Mouse (Mus musculus) neural tube, embryonic 10.5 days (tissue): ENCODE results near the gene Antxr2.

Experiments
- DNase-seq: peaks from one replicate; pipeline ENCODE4 v3.0.0-alpha.2; 2017; ENCODE audit warnings: low spot score; ENCODE audit errors: extremely low spot score

Gene Antxr2

GRCm38 (mm10) chr5:98030902-98031641 is at the start of gene Antxr2:
Gene Antxr2 (minus strand): TSS chr5:98031043.
- DNase-seq: peak; percentile 77

- DNase-seq: no peak
Measured at GRCm38 (mm10) chr5:98076612-98077011, 45.8 kb upstream of the Antxr2 start.

- no peak for DNase-seq
Measured at GRCm38 (mm10) chr5:98069191-98069590, 38.3 kb upstream of the Antxr2 start.

DNA sequence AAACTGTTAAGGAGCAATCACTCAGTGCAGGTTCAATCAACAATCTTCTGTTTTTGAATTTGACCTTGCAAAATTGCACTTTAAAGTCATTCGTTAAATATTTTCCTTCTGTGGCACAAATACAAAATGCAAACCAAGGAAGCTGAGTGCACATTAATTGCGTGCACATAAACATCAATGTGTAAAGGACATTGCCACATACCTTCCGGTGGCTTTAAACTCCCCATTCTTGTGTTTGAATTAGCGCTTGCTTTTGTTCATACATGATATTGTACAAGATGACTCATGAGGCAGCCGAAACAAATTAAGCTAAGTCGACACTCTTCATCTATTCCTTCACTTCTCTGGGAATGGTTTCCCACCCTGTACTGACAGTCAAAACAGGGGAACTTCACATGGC is 24.4 kb upstream of the Antxr2 start:
- DNase-seq: no peak

GRCm38 (mm10) chr5:98054834-98055233 is 24.0 kb upstream of the Antxr2 start:
- DNase-seq: no peak

DNA sequence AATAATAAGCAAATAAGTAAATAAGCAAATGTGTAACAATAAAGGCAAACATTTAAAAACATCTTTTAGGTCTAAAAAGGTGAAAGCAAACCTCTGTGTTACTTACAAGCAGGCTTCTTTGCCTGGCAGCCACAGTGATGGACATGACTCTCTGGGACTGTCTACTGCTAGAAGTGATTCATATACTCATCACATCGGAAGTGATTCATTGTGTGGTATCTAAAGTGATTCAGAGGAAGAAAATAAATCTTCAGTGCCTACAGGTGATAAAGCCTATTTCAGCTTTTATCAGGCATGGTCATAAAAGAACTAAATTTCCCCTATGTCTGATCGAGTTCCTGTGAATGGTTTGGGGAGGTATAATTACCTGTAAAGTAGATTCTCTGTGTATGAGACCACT is 4.1 kb upstream of the Antxr2 start:
- no peak for DNase-seq

DNA sequence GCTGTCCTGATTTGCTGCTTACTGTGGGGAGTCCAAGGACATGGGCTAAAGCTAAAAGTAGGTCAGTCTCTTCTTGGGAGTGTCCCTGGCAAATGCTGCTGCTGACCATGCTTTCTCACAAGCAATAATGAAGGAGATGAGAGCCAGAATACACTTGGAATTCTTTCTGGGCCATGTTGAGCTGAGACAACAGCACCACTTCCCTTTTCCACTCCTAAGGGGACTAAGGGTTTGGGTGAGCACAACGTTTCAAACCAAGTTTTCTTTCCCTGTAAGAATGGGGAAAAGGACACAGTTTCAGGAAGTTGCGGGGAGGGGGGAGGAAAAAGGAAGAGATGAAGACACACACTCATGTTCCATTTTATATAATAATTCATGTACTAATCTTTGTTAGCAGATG is 3.4 kb upstream of the Antxr2 start:
- DNase-seq: no peak

- DNase-seq: no peak
Measured at GRCm38 (mm10) chr5:98032803-98033420, 2.1 kb upstream of the Antxr2 start.

DNA sequence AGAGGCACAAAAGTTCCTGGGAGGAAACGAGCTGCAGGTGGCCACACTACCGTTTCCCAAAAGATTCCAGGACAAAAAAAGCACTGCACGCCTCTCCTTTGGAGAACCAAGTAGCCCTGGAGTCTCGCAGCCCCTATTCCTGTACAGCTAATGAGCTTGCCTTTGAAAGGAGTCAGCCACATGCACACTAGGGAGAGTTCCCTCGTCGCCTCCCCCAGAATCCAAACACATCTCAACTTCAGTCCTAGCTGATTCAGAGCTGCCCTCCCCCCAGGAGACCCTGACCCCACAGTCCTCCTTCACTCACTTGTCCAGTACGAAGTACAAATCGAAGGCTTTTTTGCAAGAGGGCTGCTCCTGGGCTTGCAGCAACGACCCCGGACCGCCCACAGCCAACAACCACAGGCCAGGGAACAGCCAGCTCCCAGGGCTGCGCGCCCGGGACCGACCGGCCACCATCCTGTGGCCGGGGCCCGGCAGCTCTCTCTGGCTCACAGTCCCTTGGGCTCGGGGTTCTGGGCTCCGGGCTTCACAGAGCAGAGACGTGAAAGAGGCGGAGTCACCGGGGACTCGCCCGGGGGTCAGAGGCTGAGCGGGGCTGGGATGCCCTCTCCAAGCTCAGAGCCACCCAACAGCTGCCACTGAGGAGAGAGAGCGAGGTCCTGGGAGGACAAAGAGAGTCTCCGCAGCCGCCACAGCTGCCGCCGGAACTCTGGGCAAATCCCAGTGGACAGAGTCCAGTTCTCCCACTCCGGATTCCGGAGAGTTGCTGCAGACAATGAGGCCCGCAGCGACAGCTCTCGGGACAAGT is 547 bp downstream of the Antxr2 start:
- DNase-seq: peak; percentile 84

DNA sequence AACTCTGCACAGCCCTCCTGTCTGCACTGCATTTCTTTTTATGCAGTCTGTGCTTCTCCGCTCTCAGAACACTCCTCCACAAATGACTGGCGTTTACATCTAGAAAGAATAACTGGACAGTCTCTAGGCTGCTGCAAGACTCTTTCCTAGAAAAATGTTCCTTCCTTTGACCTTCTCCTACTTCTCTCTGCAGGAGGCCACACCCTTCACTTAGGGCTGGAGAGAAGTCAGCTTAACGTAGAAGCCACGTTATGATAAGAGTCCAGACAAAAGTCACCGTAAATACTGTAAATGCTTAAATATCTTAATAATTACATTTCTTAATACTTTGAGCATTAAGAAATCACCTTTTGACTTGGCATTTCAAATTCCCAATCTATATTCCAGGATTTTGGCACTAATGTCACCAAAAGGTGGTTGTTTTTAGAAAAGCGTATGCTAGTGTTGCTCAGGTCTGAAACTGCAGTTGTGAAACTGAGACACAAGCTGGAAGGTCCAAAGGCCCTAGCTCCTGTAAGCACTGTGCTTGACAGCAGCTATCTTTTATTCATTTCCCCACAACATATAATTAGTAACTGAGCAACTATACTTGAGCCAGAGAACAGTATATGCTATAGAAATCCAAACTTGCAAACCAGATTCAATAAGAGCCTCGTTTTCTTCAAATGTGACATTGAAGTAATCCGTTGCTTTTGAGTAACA is 3.0 kb downstream of the Antxr2 start:
- no peak for DNase-seq

- DNase-seq: no peak
Measured at GRCm38 (mm10) chr5:98025921-98026320, 4.9 kb downstream of the Antxr2 start.

GRCm38 (mm10) chr5:98024545-98024944 is 6.3 kb downstream of the Antxr2 start:
- DNase-seq: no peak

- DNase-seq: no peak
Measured at GRCm38 (mm10) chr5:98021518-98021917, 9.3 kb downstream of the Antxr2 start.

DNA sequence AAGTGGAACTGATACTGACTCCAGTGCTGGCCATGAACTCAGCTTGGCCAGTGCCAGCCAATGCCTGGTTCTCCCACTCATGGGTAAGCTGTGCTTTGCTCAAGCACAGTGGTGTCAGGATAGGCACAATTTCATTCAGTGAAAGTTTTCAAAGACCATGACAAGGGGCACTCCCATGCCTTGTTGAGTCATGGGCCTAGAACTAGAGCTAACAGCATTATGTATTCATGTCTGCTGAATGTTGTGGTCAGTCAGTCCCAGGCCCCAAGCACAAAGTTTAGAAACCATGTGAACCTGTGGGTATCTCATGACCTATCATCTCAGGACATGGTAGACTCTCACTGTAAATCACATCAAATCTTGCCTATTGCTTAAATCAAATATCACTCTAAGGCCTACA is 10.2 kb downstream of the Antxr2 start:
- DNase-seq: no peak

DNA sequence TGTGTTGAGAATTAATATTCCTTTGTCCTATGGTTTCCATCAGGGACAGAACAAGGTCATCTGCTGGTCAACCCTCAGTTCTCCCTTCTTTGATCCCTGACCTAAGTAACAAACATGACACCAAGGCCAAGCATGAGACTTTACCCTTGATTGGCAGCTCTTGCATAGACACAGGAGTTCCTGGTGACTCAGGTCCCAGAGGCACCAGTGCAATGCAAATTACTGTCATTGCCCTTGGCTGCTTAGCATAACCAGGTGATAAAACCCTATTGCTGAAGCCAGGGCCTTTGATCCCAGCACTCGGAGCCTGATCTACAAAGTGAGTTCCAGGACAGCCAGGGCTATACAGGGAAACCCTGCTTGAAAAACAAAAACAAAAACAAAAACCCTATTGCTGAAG is 11.4 kb downstream of the Antxr2 start:
- DNase-seq: no peak

GRCm38 (mm10) chr5:98018162-98018561 is 12.7 kb downstream of the Antxr2 start:
- DNase-seq: no peak

GRCm38 (mm10) chr5:98016247-98017203 is 14.3 kb downstream of the Antxr2 start:
- no peak for DNase-seq

DNA sequence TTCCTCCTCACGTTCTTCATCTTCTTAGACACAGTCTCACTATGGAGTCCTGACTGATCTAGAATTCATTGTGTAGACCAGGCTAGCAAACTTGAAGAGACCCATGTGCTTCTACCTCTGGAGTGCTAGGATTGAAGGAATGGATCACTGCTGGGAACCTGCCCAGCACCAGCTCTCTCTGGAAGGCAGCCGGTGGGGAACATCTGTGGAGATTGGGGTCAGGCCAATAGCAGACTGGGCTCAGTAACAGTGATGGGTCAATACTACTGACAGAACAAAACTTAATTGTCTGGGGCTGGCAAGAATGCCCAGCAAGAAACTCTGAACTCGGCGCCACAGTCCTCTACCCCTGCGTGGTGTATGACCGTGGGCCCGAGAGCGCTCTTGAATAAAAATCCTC is 25.1 kb downstream of the Antxr2 start:
- no peak for DNase-seq

DNA sequence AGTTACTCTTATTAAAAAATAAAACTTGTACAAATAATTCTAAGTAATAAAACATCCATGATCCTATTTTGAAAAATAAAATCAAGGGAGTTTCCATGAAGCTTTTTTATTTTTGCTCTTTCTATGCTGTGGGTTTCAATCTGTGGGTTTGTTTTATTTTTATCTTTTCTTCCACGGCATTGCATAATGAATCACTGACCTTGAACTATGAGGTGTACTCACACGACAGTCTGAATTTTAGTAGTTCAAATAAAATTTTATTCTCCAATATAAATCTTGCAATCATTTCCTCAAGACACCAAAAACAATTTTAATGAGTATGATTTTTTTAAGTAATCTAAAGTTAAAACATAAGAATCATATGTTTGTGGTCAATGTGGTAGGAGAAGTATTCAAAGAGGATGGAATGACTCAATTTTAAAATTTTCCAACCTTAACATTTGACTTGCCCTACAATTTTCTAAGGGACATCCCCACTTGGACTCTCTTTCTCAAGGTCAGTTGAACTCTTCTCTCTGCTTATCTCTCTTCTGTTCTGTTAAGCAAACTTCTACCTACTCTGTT is 31.5 kb downstream of the Antxr2 start:
- DNase-seq: no peak

- no peak for DNase-seq
Measured at GRCm38 (mm10) chr5:97996500-97997176, 34.2 kb downstream of the Antxr2 start.
